Mouse (Mus musculus) neural tube, embryonic 15.5 days (tissue): Measurements from ENCODE around the gene Dennd1a. TPM values are rescaled to one million over a fixed set of nuclear protein-coding genes. Genes with fewer than 3 reads are reported as not detected.

Source experiments
- ATAC-seq: fragments of 200-750 bp; cut with Nextera tagmentation; 2 replicates; pipeline ENCODE4 v1.8.0; 2017; ENCODE audit warnings: mild to moderate bottlenecking, moderate TSS enrichment, moderate library complexity; ENCODE audit not compliant: low FRiP score
- H3K27ac ChIP-seq: fragments of 300-500 bp; sonication (generic); replicated peaks from 2 replicates; pipeline ENCODE4 v1.5.1; 2015; ENCODE audit warnings: mild to moderate bottlenecking, inconsistent platforms
- H3K27me3 ChIP-seq: fragments of 300-500 bp; sonication (generic); replicated peaks from 2 replicates; pipeline ENCODE4 v1.6.1; 2015; ENCODE audit warnings: inconsistent platforms
- H3K36me3 ChIP-seq: fragments of 300-500 bp; sonication (generic); 2 replicates; pipeline ENCODE4 v1.6.1; 2015; ENCODE audit warnings: inconsistent platforms
- H3K4me1 ChIP-seq: fragments of 300-500 bp; sonication (generic); 2 replicates; pipeline ENCODE4 v1.6.1; 2015; ENCODE audit warnings: inconsistent platforms
- H3K4me2 ChIP-seq: fragments of 300-500 bp; sonication (generic); 2 replicates; pipeline ENCODE4 v1.6.1; 2015; ENCODE audit warnings: inconsistent platforms, mild to moderate bottlenecking, moderate library complexity
- H3K4me3 ChIP-seq: fragments of 300-500 bp; sonication (generic); replicated peaks from 2 replicates; pipeline ENCODE4 v1.5.1; 2015; ENCODE audit warnings: mild to moderate bottlenecking, inconsistent platforms
- H3K9ac ChIP-seq: fragments of 300-500 bp; sonication (generic); replicated peaks from 2 replicates; pipeline ENCODE4 v1.6.1; 2015; ENCODE audit warnings: mild to moderate bottlenecking, inconsistent platforms
- H3K9me3 ChIP-seq: fragments of 300-500 bp; sonication (generic); replicated peaks from 2 replicates; pipeline ENCODE4 v1.6.1; 2016; ENCODE audit warnings: inconsistent platforms
- WGBS: fragments of 180-500 bp; shearing (Covaris S2); methylation state at CpG from one replicate; pipeline ENCODE4 v1.1.7; 2015; ENCODE audit warnings: mixed read lengths; 5-methylcytosine and 5-hydroxymethylcytosine counted together
- polyA plus RNA-seq: library from polyadenylated mRNA; unstranded; fragments of >200 nt; fragmentation: Nextera tagmentation; extraction: Ambion mirVana; gene quantifications from 2 replicates; pipeline ENCODE4 v1.2.1, GENCODE M21; 2015

The Dennd1a gene
- 17.0 and 17.8 TPM in 2 replicates for polyA plus RNA-seq

- no peaks in the 10 kb centered on the region for H3K9me3 ChIP-seq
- H3K4me3 ChIP-seq, result peak within 1 kb of the TSS; percentile 77
- peaks cover 13% of the 10 kb centered on the region for H3K4me1 ChIP-seq
- H3K36me3 ChIP-seq, result no peaks in the 10 kb centered on the region
- H3K4me2 ChIP-seq, result peak within 1 kb of the TSS; percentile 73
- H3K27me3 ChIP-seq, result no peaks in the 10 kb centered on the region
- WGBS, result 1% methylated on average over 80 of the region's 81 CpGs
- H3K9ac ChIP-seq, result peak within 1 kb of the TSS; percentile 90
- peak within 1 kb of the TSS; percentile 89 for H3K27ac ChIP-seq
- peak; percentile 94 for ATAC-seq
Measured at GRCm38 (mm10) chr2:38286733-38287551, at the start of gene Dennd1a. TSS of gene Dennd1a (minus strand) at chr2:38287390.

- Histone ChIP-seq H3K9ac (no peak overlapping the region), H3K4me3 (no peak overlapping the region), H3K36me3 (no peaks in the 10 kb centered on the region), H3K27ac (no peak overlapping the region), H3K4me1 (peaks cover 10% of the 10 kb centered on the region), H3K4me2 (no peak overlapping the region), H3K9me3 (no peaks in the 10 kb centered on the region), H3K27me3 (peaks cover 86% of the 10 kb centered on the region)
- WGBS, result under 1% methylated on average over 17 of the region's 17 CpGs
- ATAC-seq, result no peak
Measured at GRCm38 (mm10) chr2:38336606-38337005, 49.4 kb upstream of the Dennd1a start.

- peaks cover 67% of the 10 kb centered on the region for H3K27me3 ChIP-seq
- no peak overlapping the region for H3K4me3 ChIP-seq
- ATAC-seq, result no peak
- no peak overlapping the region for H3K4me2 ChIP-seq
- WGBS, result 45% methylated on average over 7 of the region's 7 CpGs
- no peaks in the 10 kb centered on the region for H3K36me3 ChIP-seq
- H3K9me3 ChIP-seq, result no peaks in the 10 kb centered on the region
- no peaks in the 10 kb centered on the region for H3K4me1 ChIP-seq
- no peak overlapping the region for H3K27ac ChIP-seq
- H3K9ac ChIP-seq, result no peak overlapping the region
Measured at GRCm38 (mm10) chr2:38333586-38334119, 46.5 kb upstream of the Dennd1a start.

- no peaks in the 10 kb centered on the region for H3K4me1 ChIP-seq
- no peak overlapping the region for H3K4me3 ChIP-seq
- H3K27me3 ChIP-seq, result peaks cover 24% of the 10 kb centered on the region
- no peak overlapping the region for H3K27ac ChIP-seq
- no peak for ATAC-seq
- H3K4me2 ChIP-seq, result no peak overlapping the region
- WGBS, result 54% methylated on average over 1 of the region's 1 CpGs
- H3K9me3 ChIP-seq, result no peaks in the 10 kb centered on the region
- H3K36me3 ChIP-seq, result no peaks in the 10 kb centered on the region
- H3K9ac ChIP-seq, result no peak overlapping the region
Measured at GRCm38 (mm10) chr2:38326671-38327070, 39.5 kb upstream of the Dennd1a start.

GRCm38 (mm10) chr2:38323380-38323779 lies 36.2 kb upstream of the Dennd1a start:
- Histone ChIP-seq H3K4me3 (no peak overlapping the region), H3K4me1 (no peaks in the 10 kb centered on the region), H3K36me3 (no peaks in the 10 kb centered on the region), H3K4me2 (no peak overlapping the region), H3K9me3 (no peaks in the 10 kb centered on the region), H3K9ac (no peak overlapping the region), H3K27me3 (peaks cover 15% of the 10 kb centered on the region), H3K27ac (no peak overlapping the region)
- WGBS, result 66% methylated on average over 8 of the region's 8 CpGs
- ATAC-seq, result no peak

- no peak overlapping the region for H3K4me2 ChIP-seq
- no peak overlapping the region for H3K27ac ChIP-seq
- no peaks in the 10 kb centered on the region for H3K36me3 ChIP-seq
- H3K9me3 ChIP-seq, result no peaks in the 10 kb centered on the region
- ATAC-seq, result no peak
- no peak overlapping the region for H3K4me3 ChIP-seq
- H3K27me3 ChIP-seq, result peaks cover 13% of the 10 kb centered on the region
- H3K4me1 ChIP-seq, result no peaks in the 10 kb centered on the region
- WGBS, result 67% methylated on average over 4 of the region's 4 CpGs
- no peak overlapping the region for H3K9ac ChIP-seq
Measured at GRCm38 (mm10) chr2:38320911-38321310, 33.7 kb upstream of the Dennd1a start.

- H3K4me2 ChIP-seq, result no peak overlapping the region
- H3K36me3 ChIP-seq, result no peaks in the 10 kb centered on the region
- no peaks in the 10 kb centered on the region for H3K4me1 ChIP-seq
- no peak overlapping the region for H3K27ac ChIP-seq
- H3K27me3 ChIP-seq, result peaks cover 7% of the 10 kb centered on the region; the same call in 1 of the 2 replicates
- no peak overlapping the region for H3K9ac ChIP-seq
- ATAC-seq, result no peak
- H3K9me3 ChIP-seq, result no peaks in the 10 kb centered on the region
- H3K4me3 ChIP-seq, result no peak overlapping the region
- 90% methylated on average over 11 of the region's 11 CpGs for whole genome bisulfite sequencing
Measured at GRCm38 (mm10) chr2:38319086-38319485, 31.9 kb upstream of the Dennd1a start.

GRCm38 (mm10) chr2:38313399-38313798 lies 26.2 kb upstream of the Dennd1a start:
- H3K4me2 ChIP-seq, result no peak overlapping the region
- H3K27ac ChIP-seq, result no peak overlapping the region
- H3K4me1 ChIP-seq, result no peaks in the 10 kb centered on the region
- no peak overlapping the region for H3K9ac ChIP-seq
- no peaks in the 10 kb centered on the region for H3K27me3 ChIP-seq
- H3K9me3 ChIP-seq, result no peaks in the 10 kb centered on the region
- ATAC-seq, result no peak
- H3K36me3 ChIP-seq, result no peaks in the 10 kb centered on the region
- 59% methylated on average over 3 of the region's 3 CpGs for WGBS
- no peak overlapping the region for H3K4me3 ChIP-seq

- no peaks in the 10 kb centered on the region for H3K4me1 ChIP-seq
- no peaks in the 10 kb centered on the region for H3K27me3 ChIP-seq
- H3K9ac ChIP-seq, result no peak overlapping the region
- 56% methylated on average over 3 of the region's 3 CpGs for WGBS
- ATAC-seq, result no peak
- H3K9me3 ChIP-seq, result no peaks in the 10 kb centered on the region
- H3K4me3 ChIP-seq, result no peak overlapping the region
- H3K4me2 ChIP-seq, result no peak overlapping the region
- no peaks in the 10 kb centered on the region for H3K36me3 ChIP-seq
- H3K27ac ChIP-seq, result no peak overlapping the region
Measured at GRCm38 (mm10) chr2:38312921-38313320, 25.7 kb upstream of the Dennd1a start.

- Histone ChIP-seq H3K4me1 (no peaks in the 10 kb centered on the region), H3K4me3 (no peak overlapping the region), H3K27ac (no peak overlapping the region), H3K9me3 (no peaks in the 10 kb centered on the region), H3K9ac (no peak overlapping the region), H3K36me3 (no peaks in the 10 kb centered on the region), H3K27me3 (peaks cover 8% of the 10 kb centered on the region; the same call in 1 of the 2 replicates), H3K4me2 (no peak overlapping the region)
- ATAC-seq, result no peak
- 84% methylated on average over 1 of the region's 1 CpGs for WGBS
Measured at GRCm38 (mm10) chr2:38305152-38305551, 18.0 kb upstream of the Dennd1a start.

- H3K4me1 ChIP-seq, result no peaks in the 10 kb centered on the region
- no peaks in the 10 kb centered on the region for H3K9me3 ChIP-seq
- H3K36me3 ChIP-seq, result no peaks in the 10 kb centered on the region
- H3K27ac ChIP-seq, result no peak overlapping the region
- H3K4me2 ChIP-seq, result no peak overlapping the region
- ATAC-seq, result no peak
- H3K27me3 ChIP-seq, result peaks cover 10% of the 10 kb centered on the region; the same call in 1 of the 2 replicates
- no peak overlapping the region for H3K9ac ChIP-seq
- H3K4me3 ChIP-seq, result no peak overlapping the region
- 90% methylated on average over 2 of the region's 2 CpGs for WGBS
Measured at GRCm38 (mm10) chr2:38300941-38301340, 13.8 kb upstream of the Dennd1a start.

- Histone ChIP-seq H3K36me3 (no peaks in the 10 kb centered on the region), H3K27me3 (0 out of 2 replicates have a peak, but pooled peaks cover 3% of the 10 kb centered on the region), H3K27ac (no peak overlapping the region), H3K4me1 (no peaks in the 10 kb centered on the region), H3K4me2 (no peak overlapping the region), H3K9me3 (no peaks in the 10 kb centered on the region), H3K9ac (no peak overlapping the region), H3K4me3 (no peak overlapping the region)
- 93% methylated on average over 4 of the region's 4 CpGs for WGBS
- ATAC-seq, result no peak
Measured at GRCm38 (mm10) chr2:38295939-38296338, 8.7 kb upstream of the Dennd1a start.
